Mouse (Mus musculus) erythroblast, embryonic 14.5 days (primary cell): ENCODE data around the gene H2-Eb1.

Experiments
- GATA1 ChIP-seq: IDR thresholded peaks from 2 replicates; pipeline ENCODE4 v1.6.1; 2012; ENCODE audit warnings: low read length, inconsistent platforms, mixed read lengths
- TAL1 ChIP-seq: IDR thresholded peaks from 3 replicates; pipeline ENCODE4 v1.6.1; 2012; ENCODE audit warnings: low read length, inconsistent platforms, mixed read lengths

DNA sequence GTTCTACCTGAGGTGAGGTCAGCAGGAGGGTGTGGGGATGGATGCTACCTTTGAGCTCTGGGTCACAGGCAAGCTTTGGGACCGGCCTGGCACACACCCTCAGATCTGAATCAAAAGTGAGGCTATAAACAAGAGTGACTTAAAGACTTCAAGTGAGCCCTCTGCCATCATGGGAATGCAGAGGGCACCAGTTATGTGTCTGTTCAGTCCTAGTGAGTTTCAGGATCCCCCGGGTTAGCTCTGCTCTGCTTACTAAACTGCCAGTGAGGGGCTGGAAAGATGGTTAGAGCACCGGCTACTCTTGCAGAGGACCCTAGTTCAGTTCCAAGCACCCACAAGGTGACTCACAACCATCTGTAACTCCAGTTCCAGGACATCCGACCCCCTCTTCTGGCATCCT lies 13.1 kb upstream of the H2-Eb1 start:
- TF ChIP-seq GATA1 (no peak), TAL1 (no peak)
